Mouse (Mus musculus): Measurements from ENCODE around the gene Cfap206.

DNA sequence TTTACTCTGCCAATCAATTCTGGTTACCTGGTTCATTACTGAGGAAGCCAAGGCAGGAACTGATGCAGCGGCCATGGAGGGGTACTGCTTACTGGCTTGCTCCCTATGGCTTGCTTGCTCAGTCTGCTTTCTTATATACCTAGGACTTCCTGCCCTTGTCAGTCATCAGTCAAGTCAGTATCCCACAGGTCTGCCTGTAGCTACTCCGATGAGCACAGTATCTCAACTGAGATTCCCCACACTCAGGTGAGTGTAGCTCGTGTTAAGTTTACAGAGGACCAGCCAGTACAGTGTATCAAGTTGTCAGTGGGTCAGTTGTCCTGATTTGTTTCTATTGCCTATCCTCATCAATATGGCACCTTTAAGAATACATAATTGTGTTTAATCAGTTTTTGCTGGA is 89.3 kb downstream of the Cfap206 start:
- TF ChIP-seq GATA1 (IDR thresholded peaks at IDR 0.05; ENCODE audit: low read length) (no peak), TAL1 (IDR thresholded peaks at IDR 0.05; ENCODE audit: low read length) (no peak)

Data from erythroblast, embryonic 14.5 days (primary cell).